Mouse (Mus musculus) hindbrain, postnatal 0 days (tissue): ENCODE measurements around the gene Copg2. TPM values are rescaled to one million over a fixed set of nuclear protein-coding genes. Genes with fewer than 3 reads are reported as not detected.
A peak's percentile ranks its signal among the peaks of the same experiment; 100 is the strongest.

ENCODE experiments used
- ATAC-seq: fragments of 200-750 bp; cut with Nextera tagmentation; 2 replicates; pipeline ENCODE4 v1.8.0; 2017; ENCODE audit warnings: mild to moderate bottlenecking, moderate TSS enrichment, moderate library complexity
- DNase-seq: peaks from one replicate; pipeline ENCODE4 v3.0.0-alpha.2; 2015; ENCODE audit warnings: low spot score
- H3K27ac ChIP-seq: fragments of 300-500 bp; sonication (generic); 2 replicates; pipeline ENCODE4 v1.5.1; 2014; ENCODE audit warnings: mild to moderate bottlenecking
- H3K27me3 ChIP-seq: fragments of 300-500 bp; sonication (generic); 2 replicates; pipeline ENCODE4 v1.6.1; 2014; ENCODE audit warnings: low read length, mixed read lengths; ENCODE audit not compliant: insufficient read depth
- H3K36me3 ChIP-seq: fragments of 300-500 bp; sonication (generic); 2 replicates; pipeline ENCODE4 v1.6.1; 2014; ENCODE audit warnings: low read length, mixed read lengths; ENCODE audit not compliant: insufficient read depth
- H3K4me1 ChIP-seq: fragments of 300-500 bp; sonication (generic); 2 replicates; pipeline ENCODE4 v1.6.1; 2014; ENCODE audit warnings: antibody characterized with exemption, low read length, mixed read lengths; ENCODE audit not compliant: insufficient read depth
- H3K4me2 ChIP-seq: fragments of 300-500 bp; sonication (generic); 2 replicates; pipeline ENCODE4 v1.6.1; 2014; ENCODE audit warnings: low read depth, mild to moderate bottlenecking, low read length, moderate library complexity, mixed read lengths
- H3K4me3 ChIP-seq: fragments of 300-500 bp; sonication (generic); 2 replicates; pipeline ENCODE4 v1.5.1; 2014; ENCODE audit warnings: low read length
- H3K9ac ChIP-seq: fragments of 300-500 bp; sonication (generic); replicated peaks from 2 replicates; pipeline ENCODE4 v1.6.1; 2014; ENCODE audit warnings: mild to moderate bottlenecking, low read length, moderate library complexity, mixed read lengths
- H3K9me3 ChIP-seq: fragments of 300-500 bp; sonication (generic); 2 replicates; pipeline ENCODE4 v1.6.1; 2016; ENCODE audit warnings: low read length, mixed read lengths
- CTCF ChIP-seq: IDR thresholded peaks from 2 replicates; pipeline ENCODE4 v1.5.1; 2016; ENCODE audit warnings: antibody characterized with exemption, control low read depth, low read depth
- WGBS: fragments of 180-500 bp; shearing (Covaris S2); extraction: QIAGEN DNeasy Blood & Tissue Kit; methylation state at CpG from one replicate; pipeline ENCODE4 v1.1.7; 2014; 5-methylcytosine and 5-hydroxymethylcytosine counted together
- microRNA counts: library from miRNA; unstranded; fragments of <30 nt; microRNA quantifications from one replicate; lab custom pipeline; 2015
- microRNA-seq, 2 experiments: library from miRNA; unstranded; fragments of <30 nt; microRNA quantifications; one replicate each; pipeline ENCODE4; 2016
- polyA plus RNA-seq: library from polyadenylated mRNA; unstranded; fragments of >200 nt; fragmentation: Nextera tagmentation; extraction: Ambion mirVana; gene quantifications from 2 replicates; pipeline ENCODE4 v1.2.1, GENCODE M21; 2015
- total RNA-seq: library from RNA; depleted of rRNA; stranded (reverse); fragments of >200 nt; gene quantifications from 2 replicates; pipeline ENCODE4 v1.2.3, GENCODE M21; 2014; rRNA removed

Copg2 gene
- total and polyA plus RNA-seq, 2 experiments from 2014 or later, result 30.7 to 35.6 TPM

DNA sequence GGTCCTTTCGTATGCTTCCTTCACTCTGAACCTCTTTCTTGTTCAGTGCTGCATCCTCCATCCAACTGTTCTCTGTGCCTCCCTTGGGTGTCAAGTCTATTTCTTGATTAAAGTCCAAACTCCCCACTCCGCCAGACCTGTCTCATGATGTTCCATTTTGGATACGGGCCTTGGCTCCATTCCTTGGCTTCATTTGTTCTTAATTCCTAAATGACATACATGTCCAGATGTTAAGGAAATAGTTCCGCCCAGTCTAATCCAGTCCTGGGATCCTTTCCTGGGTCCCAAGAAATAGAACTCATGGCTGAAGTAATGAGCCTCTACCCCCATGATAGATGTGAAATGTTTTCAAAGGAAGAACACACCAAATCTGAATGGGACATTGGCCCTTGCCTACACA is 198.6 kb downstream of the Copg2 start:
- Histone ChIP-seq H3K9ac (no peak overlapping the region), H3K4me3 (no peak overlapping the region), H3K4me2 (no peak overlapping the region), H3K36me3 (no peaks in the 10 kb centered on the region), H3K9me3 (no peaks in the 10 kb centered on the region), H3K4me1 (peaks cover 11% of the 10 kb centered on the region), H3K27ac (no peak overlapping the region), H3K27me3 (no peaks in the 10 kb centered on the region)
- TF ChIP-seq CTCF, result no peak
- DNase-seq, result no peak
- no peak for ATAC-seq
- 83% methylated on average over 4 of the region's 4 CpGs for WGBS

MicroRNAs encoded within 50 kb of the gene (microRNA counts, 519-probe panel; counts per million panel counts)
- 2,947 counts per million, percentile 46 among the panel's probes with 10 or more counts for microRNA mmu-miR-335-3p (lab: Ali Mortazavi, UCI)
- microRNA mmu-miR-335-5p (lab: Ali Mortazavi, UCI), result 4,924 counts per million, percentile 83 among the panel's probes with 10 or more counts

Small RNAs within 50 kb of the gene (microRNA-seq; reads per million reads assigned to microRNA genes)
- 31,544 to 36,609 reads per million in 2 experiments for gene Mir335

Other genes starting within 250 kb of the Copg2 start
- 6.1 and 9.8 TPM in 2 replicates for gene Cep41, start 203.0 kb downstream of the Copg2 start, total RNA-seq
- 8.2 TPM in 2 replicates for gene Cep41, start 203.0 kb downstream of the Copg2 start, polyA plus RNA-seq
- gene Mest, start 173.2 kb downstream of the Copg2 start, total RNA-seq, result 237 and 326 TPM in 2 replicates
- 152 and 154 TPM in 2 replicates for gene Mest, start 173.2 kb downstream of the Copg2 start, polyA plus RNA-seq
- not detected in 2 replicates for gene Tsga13, start 18.8 kb upstream of the Copg2 start, total RNA-seq
- gene Tsga13, start 18.8 kb upstream of the Copg2 start, polyA plus RNA-seq, result 0.42 and 0.59 TPM in 2 replicates
- 0.61 and 0.99 TPM in 2 replicates for gene Klf14, start 62.3 kb upstream of the Copg2 start, total RNA-seq
- gene Klf14, start 62.3 kb upstream of the Copg2 start, polyA plus RNA-seq, result 0.63 and 0.82 TPM in 2 replicates